Mouse (Mus musculus) gastrocnemius, adult 8-10 months (tissue): ENCODE measurements around the gene Gm9945. TPM values are rescaled to one million over a fixed set of nuclear protein-coding genes. Genes with fewer than 3 reads are reported as not detected.

Experiments
- DNase-seq, 2 experiments: peaks; one replicate each; pipeline ENCODE4 v3.0.0; 2022; ENCODE audit warnings: low spot score in 2 of 2
- total RNA-seq, 4 experiments: library from RNA; stranded (reverse); gene quantifications; 2 replicates each; pipeline ENCODE4 v1.2.4; 2022

The Gm9945 gene
- total RNA-seq: not detected

- DNase-seq: no peak
Measured at GRCm38 (mm10) chr11:53479783-53480301, at the start of gene Gm9945, which contains the start of gene Sowaha. Gene Gm9945, plus strand, starts transcription at chr11:53480166. Gene Sowaha, minus strand, starts transcription at chr11:53480274.

- DNase-seq: peak in 1 of 2 experiments; percentile 31
Measured at GRCm38 (mm10) chr11:53430300-53430669, 49.7 kb upstream of the Gm9945 start.

GRCm38 (mm10) chr11:53430670-53431346 lies 49.2 kb upstream of the Gm9945 start, which contains the start of the genes Uqcrq and Gdf9:
Gene Uqcrq, minus strand, starts transcription at chr11:53430831.
Gene Gdf9, plus strand, starts transcription at chr11:53431023.
- DNase-seq: peak; percentile 100

GRCm38 (mm10) chr11:53431347-53432056 lies 48.5 kb upstream of the Gm9945 start:
- DNase-seq: no peak

- DNase-seq: no peak
Measured at GRCm38 (mm10) chr11:53433057-53433456, 46.9 kb upstream of the Gm9945 start.

GRCm38 (mm10) chr11:53435504-53435903 lies 44.5 kb upstream of the Gm9945 start:
- DNase-seq: no peak

GRCm38 (mm10) chr11:53436338-53436737 lies 43.6 kb upstream of the Gm9945 start:
- no peak for DNase-seq

GRCm38 (mm10) chr11:53441921-53442320 lies 38.0 kb upstream of the Gm9945 start:
- DNase-seq: no peak

GRCm38 (mm10) chr11:53443861-53444260 lies 36.1 kb upstream of the Gm9945 start:
- DNase-seq: no peak

- no peak for DNase-seq
Measured at GRCm38 (mm10) chr11:53445562-53445961, 34.4 kb upstream of the Gm9945 start.

GRCm38 (mm10) chr11:53446183-53446582 lies 33.8 kb upstream of the Gm9945 start:
- DNase-seq: no peak

- no peak for DNase-seq
Measured at GRCm38 (mm10) chr11:53447996-53448395, 32.0 kb upstream of the Gm9945 start.

- peak; percentile 59 to 61 for DNase-seq
Measured at GRCm38 (mm10) chr11:53448529-53448928, 31.4 kb upstream of the Gm9945 start.

- no peak for DNase-seq
Measured at GRCm38 (mm10) chr11:53450070-53450705, 29.8 kb upstream of the Gm9945 start.

GRCm38 (mm10) chr11:53451361-53451760 lies 28.6 kb upstream of the Gm9945 start:
- DNase-seq: no peak

- DNase-seq: no peak
Measured at GRCm38 (mm10) chr11:53452396-53452795, 27.6 kb upstream of the Gm9945 start.

- no peak for DNase-seq
Measured at GRCm38 (mm10) chr11:53453031-53453430, 26.9 kb upstream of the Gm9945 start.

GRCm38 (mm10) chr11:53456474-53457371 lies 23.2 kb upstream of the Gm9945 start, which contains the start of the genes Gm10447 and Shroom1:
Gene Gm10447, minus strand, starts transcription at chr11:53457110.
Gene Shroom1, plus strand, starts transcription at chr11:53457205.
- peak; percentile 25 to 42 for DNase-seq

GRCm38 (mm10) chr11:53457372-53457954 lies 22.5 kb upstream of the Gm9945 start:
- no peak for DNase-seq

- no peak for DNase-seq
Measured at GRCm38 (mm10) chr11:53458996-53459395, 21.0 kb upstream of the Gm9945 start.
